Mouse (Mus musculus) E14TG2a.4 (cell line): Measurements from ENCODE around the gene Mex3d.

Experiments used
- CTCF ChIP-seq: conservative IDR thresholded peaks from 2 replicates; pipeline ENCODE4 v1.5.1; 2014; ENCODE audit warnings: low read length
- POU5F1 ChIP-seq: IDR thresholded peaks from 2 replicates; pipeline ENCODE4 v1.6.1; 2014; ENCODE audit warnings: low read length, borderline replicate concordance

DNA sequence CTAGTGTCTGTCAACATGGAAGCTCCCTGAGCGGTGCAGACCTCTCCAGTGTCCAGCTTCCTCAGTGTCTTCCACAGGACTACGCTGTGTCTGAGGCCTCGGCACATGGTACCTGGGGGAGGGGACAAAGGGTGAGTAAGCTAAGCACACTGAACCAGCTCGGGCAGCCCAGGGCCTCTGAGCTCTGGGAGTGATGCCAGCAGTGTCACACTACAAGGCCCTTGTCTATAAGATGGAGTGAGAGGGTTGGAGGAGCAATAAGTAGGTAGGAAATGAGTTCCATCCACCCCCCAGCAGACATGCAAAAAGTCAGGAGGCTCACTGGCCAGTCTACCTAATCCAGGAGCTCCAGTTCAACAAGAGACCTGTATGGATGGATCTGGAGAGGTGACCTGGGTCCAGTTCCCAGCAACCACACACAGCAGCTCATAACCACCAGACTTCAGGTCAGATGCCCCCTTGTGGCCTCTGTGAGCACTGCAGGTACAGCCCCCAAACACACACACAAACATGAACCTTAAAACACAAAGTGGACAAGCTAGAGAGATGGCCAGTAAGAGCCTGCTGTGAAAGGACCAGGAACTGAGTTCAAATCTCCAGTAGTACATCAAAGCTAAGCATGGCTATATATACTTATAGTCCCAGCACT is 15.7 kb upstream of the Mex3d start:
- TF ChIP-seq CTCF (peak; percentile 97), POU5F1 (no peak)
